Mouse (Mus musculus) liver, postnatal 0 days (tissue): Measurements from ENCODE around the gene Wdr13.

Experiments
- CTCF ChIP-seq: sonication (generic); IDR thresholded peaks from 2 replicates; pipeline ENCODE4 v1.5.1; 2016; ENCODE audit warnings: antibody characterized with exemption, low read depth
- EP300 ChIP-seq: IDR thresholded peaks from 2 replicates; pipeline ENCODE4 v1.6.1; 2016; ENCODE audit warnings: antibody characterized with exemption, low read depth, mild to moderate bottlenecking

- TF ChIP-seq CTCF, result no peak
- no peak for TF ChIP-seq EP300
These were observed 10.3 kb upstream of the Wdr13 start for GRCm38 (mm10) chrX:8142948-8143347.
